Mouse (Mus musculus) neural tube, embryonic 12.5 days (tissue): ENCODE data around the gene Btbd9. TPM values are rescaled to one million over a fixed set of nuclear protein-coding genes. Genes with fewer than 3 reads are reported as not detected.

Experiments used
- ATAC-seq: fragments of 200-750 bp; cut with Nextera tagmentation; 2 replicates; pipeline ENCODE4 v1.8.0; 2017; ENCODE audit warnings: low read depth, mild to moderate bottlenecking, moderate TSS enrichment, moderate library complexity; ENCODE audit not compliant: low FRiP score
- H3K27ac ChIP-seq: fragments of 300-500 bp; sonication (generic); 2 replicates; pipeline ENCODE4 v1.5.1; 2016
- H3K27me3 ChIP-seq: fragments of 300-500 bp; sonication (generic); replicated peaks from 2 replicates; pipeline ENCODE4 v1.6.1; 2016; ENCODE audit warnings: mild to moderate bottlenecking
- H3K36me3 ChIP-seq: fragments of 300-500 bp; sonication (generic); 2 replicates; pipeline ENCODE4 v1.6.1; 2016; ENCODE audit warnings: mild to moderate bottlenecking
- H3K4me1 ChIP-seq: fragments of 300-500 bp; sonication (generic); 2 replicates; pipeline ENCODE4 v1.6.1; 2016
- H3K4me2 ChIP-seq: fragments of 300-500 bp; sonication (generic); replicated peaks from 2 replicates; pipeline ENCODE4 v1.6.1; 2016; ENCODE audit warnings: mild to moderate bottlenecking
- H3K4me3 ChIP-seq: fragments of 300-500 bp; sonication (generic); 2 replicates; pipeline ENCODE4 v1.5.1; 2016
- H3K9ac ChIP-seq: fragments of 300-500 bp; sonication (generic); 2 replicates; pipeline ENCODE4 v1.6.1; 2016; ENCODE audit warnings: mild to moderate bottlenecking
- H3K9me3 ChIP-seq: fragments of 300-500 bp; sonication (generic); 2 replicates; pipeline ENCODE4 v1.6.1; 2016; ENCODE audit warnings: mild to moderate bottlenecking
- WGBS: fragments of 180-500 bp; shearing (Covaris S2); methylation state at CpG from one replicate; pipeline ENCODE4 v1.1.7; 2016; 5-methylcytosine and 5-hydroxymethylcytosine counted together
- polyA plus RNA-seq: library from polyadenylated mRNA; unstranded; fragments of >200 nt; fragmentation: Nextera tagmentation; extraction: Ambion mirVana; gene quantifications from 2 replicates; pipeline ENCODE4 v1.2.1, GENCODE M21; 2016

Btbd9 gene
- polyA plus RNA-seq, 1 experiment from 2014 or later = 88.6 TPM

DNA sequence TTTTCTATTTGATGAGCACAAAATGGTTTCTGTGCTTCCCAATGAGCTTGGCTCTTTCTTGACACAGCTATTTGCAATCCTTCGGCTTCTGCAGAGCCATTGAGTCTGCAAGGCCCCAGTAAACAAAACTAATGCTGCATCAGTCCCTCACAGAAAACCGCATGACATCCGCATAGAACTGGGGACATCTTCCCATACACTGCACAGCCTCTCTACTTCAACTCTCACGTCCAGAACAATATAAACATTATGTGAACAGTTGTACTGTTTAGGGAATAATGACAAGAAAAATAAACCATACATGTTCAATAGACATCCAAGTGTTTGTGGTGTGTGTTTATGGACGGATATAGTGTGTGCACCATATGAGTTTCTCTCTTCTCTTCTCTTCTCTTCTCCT, 127.7 kb downstream of the Btbd9 start:
- 86% methylated on average over 5 of the region's 5 CpGs for WGBS
- Histone ChIP-seq H3K9me3 (no peaks in the 10 kb centered on the region), H3K27me3 (no peaks in the 10 kb centered on the region), H3K36me3 (no peaks in the 10 kb centered on the region), H3K4me2 (no peak overlapping the region), H3K4me1 (no peaks in the 10 kb centered on the region), H3K27ac (no peak overlapping the region), H3K4me3 (no peak overlapping the region), H3K9ac (no peak overlapping the region)
- ATAC-seq = no peak

DNA sequence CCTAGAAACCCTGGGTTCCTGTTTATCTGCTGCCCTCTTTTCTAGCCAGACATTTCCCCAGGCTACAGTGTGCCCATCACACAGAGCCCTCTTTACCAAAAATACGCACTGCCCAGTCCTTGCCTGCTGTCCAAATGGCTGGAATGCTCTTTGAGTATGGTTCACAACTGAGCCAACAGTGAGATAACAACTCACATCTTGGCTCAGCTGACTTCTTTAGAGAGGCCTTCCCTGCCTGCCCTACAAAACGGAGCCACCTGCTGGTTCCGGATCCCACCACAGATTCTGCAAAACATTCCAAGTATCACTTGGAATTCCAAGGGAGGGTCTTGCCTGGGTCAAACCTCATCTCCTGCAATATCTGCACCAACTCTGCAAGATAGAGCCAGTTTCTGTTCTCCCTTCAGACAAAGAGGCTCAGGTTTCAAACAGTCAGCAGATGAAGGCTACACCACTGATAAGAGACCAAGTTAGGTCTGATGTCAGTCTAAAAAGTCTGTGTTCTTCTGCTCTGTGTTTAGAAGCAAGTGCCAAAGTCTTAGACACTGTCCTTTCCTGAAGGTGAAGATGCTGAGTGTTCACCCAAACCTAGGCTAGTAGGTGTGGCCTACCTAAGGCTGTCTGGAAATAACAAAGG, 130.4 kb downstream of the Btbd9 start:
- H3K36me3 ChIP-seq = no peaks in the 10 kb centered on the region
- H3K4me2 ChIP-seq = no peak overlapping the region
- 92% methylated on average over 3 of the region's 3 CpGs for WGBS
- H3K4me3 ChIP-seq = no peak overlapping the region
- H3K27me3 ChIP-seq = no peaks in the 10 kb centered on the region
- no peaks in the 10 kb centered on the region for H3K9me3 ChIP-seq
- H3K27ac ChIP-seq = no peak overlapping the region
- ATAC-seq = no peak
- 0 out of 2 replicates have a peak, but pooled peaks cover 3% of the 10 kb centered on the region for H3K4me1 ChIP-seq
- no peak overlapping the region for H3K9ac ChIP-seq

GRCm38 (mm10) chr17:30439702-30440101, 136.6 kb downstream of the Btbd9 start:
- H3K4me1 ChIP-seq = 0 out of 2 replicates have a peak, but pooled peaks cover 3% of the 10 kb centered on the region
- no peak overlapping the region for H3K27ac ChIP-seq
- 81% methylated on average over 3 of the region's 3 CpGs for WGBS
- H3K27me3 ChIP-seq = no peaks in the 10 kb centered on the region
- ATAC-seq = no peak
- no peak overlapping the region for H3K4me2 ChIP-seq
- H3K9me3 ChIP-seq = no peaks in the 10 kb centered on the region
- H3K4me3 ChIP-seq = no peak overlapping the region
- H3K36me3 ChIP-seq = no peaks in the 10 kb centered on the region
- H3K9ac ChIP-seq = no peak overlapping the region

DNA sequence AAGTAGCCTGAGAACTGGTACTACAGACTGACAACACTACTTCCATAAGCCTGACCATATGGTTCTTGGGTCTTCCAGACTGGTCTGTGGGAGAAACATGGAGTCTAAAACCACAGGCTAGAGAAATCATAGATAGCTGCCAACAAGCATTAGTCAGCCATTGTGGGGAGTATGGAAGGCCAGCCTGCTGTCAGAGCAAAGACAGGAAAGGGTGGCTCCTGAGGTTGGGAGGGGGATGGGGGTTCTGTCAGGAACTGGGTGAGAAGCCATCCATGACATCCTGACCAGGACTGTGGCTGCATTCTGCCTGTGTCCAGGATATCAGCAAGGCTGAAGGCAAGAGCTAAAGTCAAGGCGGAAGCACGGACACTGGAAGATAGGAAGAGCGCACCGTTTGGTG, 137.5 kb downstream of the Btbd9 start:
- Histone ChIP-seq H3K36me3 (no peaks in the 10 kb centered on the region), H3K27me3 (no peaks in the 10 kb centered on the region), H3K9me3 (no peaks in the 10 kb centered on the region), H3K27ac (no peak overlapping the region), H3K4me3 (no peak overlapping the region), H3K9ac (no peak overlapping the region), H3K4me2 (no peak overlapping the region), H3K4me1 (0 out of 2 replicates have a peak, but pooled peaks cover 3% of the 10 kb centered on the region)
- 98% methylated on average over 4 of the region's 4 CpGs for WGBS
- no peak for ATAC-seq

DNA sequence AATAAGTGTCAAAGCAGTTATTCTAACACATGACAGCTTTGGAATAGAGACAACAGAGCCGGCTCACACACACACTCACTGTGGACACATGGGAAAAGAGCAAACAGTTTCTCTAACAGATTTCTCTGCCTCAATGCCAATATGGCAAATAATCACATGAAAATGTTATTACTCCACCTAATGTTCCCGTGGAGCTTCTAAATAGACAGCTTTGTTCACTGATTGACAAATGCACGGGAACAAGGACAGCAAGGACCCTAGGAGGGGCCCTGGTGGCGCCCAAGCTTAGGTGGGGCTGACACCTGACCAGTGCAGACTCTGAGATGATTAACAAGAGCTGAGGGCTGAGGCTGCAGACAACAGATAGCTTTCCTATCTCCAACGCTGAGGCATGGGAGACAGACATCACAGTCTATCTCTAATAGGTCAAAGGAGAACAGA, 140.2 kb downstream of the Btbd9 start:
- Histone ChIP-seq H3K9me3 (no peaks in the 10 kb centered on the region), H3K27me3 (no peaks in the 10 kb centered on the region), H3K4me1 (no peaks in the 10 kb centered on the region), H3K36me3 (no peaks in the 10 kb centered on the region), H3K4me2 (no peak overlapping the region), H3K9ac (no peak overlapping the region), H3K4me3 (no peak overlapping the region), H3K27ac (no peak overlapping the region)
- no peak for ATAC-seq
- 81% methylated on average over 5 of the region's 5 CpGs for WGBS

- no peak overlapping the region for H3K4me3 ChIP-seq
- no peaks in the 10 kb centered on the region for H3K27me3 ChIP-seq
- H3K4me1 ChIP-seq = no peaks in the 10 kb centered on the region
- H3K36me3 ChIP-seq = no peaks in the 10 kb centered on the region
- no peak overlapping the region for H3K4me2 ChIP-seq
- H3K27ac ChIP-seq = no peak overlapping the region
- ATAC-seq = no peak
- no peak overlapping the region for H3K9ac ChIP-seq
- 71% methylated on average over 7 of the region's 7 CpGs for WGBS
- H3K9me3 ChIP-seq = no peaks in the 10 kb centered on the region
These were observed 140.8 kb downstream of the Btbd9 start for GRCm38 (mm10) chr17:30435478-30435877.

DNA sequence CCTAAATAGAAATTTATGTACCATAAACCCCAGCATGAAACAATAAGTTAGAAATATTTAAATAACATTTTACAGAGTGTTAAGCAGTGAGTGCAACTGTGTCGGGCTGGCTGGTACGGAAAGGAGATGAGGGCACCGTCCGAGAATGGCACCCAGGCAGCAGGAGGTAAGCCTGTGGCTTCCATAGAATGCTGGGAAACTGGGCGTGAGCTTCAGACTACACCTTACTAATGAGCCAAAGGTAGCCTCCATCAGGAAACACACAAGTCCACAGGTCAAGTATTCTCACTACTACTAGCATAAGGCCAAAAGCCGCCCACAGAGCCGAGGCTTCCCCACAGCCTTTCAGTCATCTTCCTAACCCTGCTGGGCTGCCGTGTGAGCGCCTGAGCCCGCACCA, 144.2 kb downstream of the Btbd9 start:
- Histone ChIP-seq H3K9ac (no peak overlapping the region), H3K9me3 (no peaks in the 10 kb centered on the region), H3K27me3 (no peaks in the 10 kb centered on the region), H3K4me3 (no peak overlapping the region), H3K36me3 (no peaks in the 10 kb centered on the region), H3K4me2 (no peak overlapping the region), H3K27ac (no peak overlapping the region), H3K4me1 (no peaks in the 10 kb centered on the region)
- 88% methylated on average over 10 of the region's 10 CpGs for WGBS
- ATAC-seq = no peak

DNA sequence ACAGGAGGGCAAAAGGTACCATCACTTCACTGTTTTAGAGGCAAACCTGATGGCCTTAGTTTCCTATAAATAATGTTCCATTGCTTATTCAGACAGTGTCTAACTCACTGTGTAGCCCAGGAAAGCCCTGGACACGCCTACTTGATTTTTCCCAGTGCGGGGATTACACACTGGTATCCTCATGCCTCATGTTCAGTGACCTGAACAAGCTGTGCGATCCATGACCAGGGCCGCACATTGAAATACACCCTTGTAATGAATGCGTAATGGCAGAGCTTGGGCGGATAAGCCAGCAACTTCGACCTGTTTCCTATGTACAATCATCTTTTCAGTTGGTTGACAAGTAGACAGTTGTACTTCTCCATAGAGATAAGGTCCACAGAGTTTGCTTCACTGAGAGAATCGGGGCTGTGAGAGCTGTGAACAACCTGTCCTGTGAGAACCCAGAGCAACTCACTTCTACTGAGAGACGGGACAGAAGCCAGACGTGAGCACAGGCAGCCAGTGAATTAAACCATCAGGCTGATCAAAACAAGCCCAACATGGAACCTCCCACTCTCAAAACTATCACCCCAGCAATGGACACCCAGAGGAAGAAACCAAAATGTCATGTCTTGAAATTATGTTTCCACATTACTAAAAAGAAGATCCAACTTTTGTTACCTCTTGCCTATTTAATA, 145.2 kb downstream of the Btbd9 start:
- Histone ChIP-seq H3K9ac (no peak overlapping the region), H3K4me1 (no peaks in the 10 kb centered on the region), H3K27ac (no peak overlapping the region), H3K9me3 (no peaks in the 10 kb centered on the region), H3K36me3 (no peaks in the 10 kb centered on the region), H3K4me3 (no peak overlapping the region), H3K27me3 (no peaks in the 10 kb centered on the region), H3K4me2 (no peak overlapping the region)
- 83% methylated on average over 10 of the region's 10 CpGs for WGBS
- ATAC-seq = no peak

GRCm38 (mm10) chr17:30428661-30429060, 147.6 kb downstream of the Btbd9 start:
- H3K4me3 ChIP-seq = no peak overlapping the region
- no peaks in the 10 kb centered on the region for H3K9me3 ChIP-seq
- 95% methylated on average over 9 of the region's 9 CpGs for WGBS
- H3K9ac ChIP-seq = no peak overlapping the region
- no peak overlapping the region for H3K27ac ChIP-seq
- no peaks in the 10 kb centered on the region for H3K36me3 ChIP-seq
- H3K4me2 ChIP-seq = no peak overlapping the region
- no peaks in the 10 kb centered on the region for H3K27me3 ChIP-seq
- H3K4me1 ChIP-seq = no peaks in the 10 kb centered on the region
- ATAC-seq = no peak

GRCm38 (mm10) chr17:30423256-30423852, 152.9 kb downstream of the Btbd9 start:
- H3K27me3 ChIP-seq = no peaks in the 10 kb centered on the region
- no peaks in the 10 kb centered on the region for H3K9me3 ChIP-seq
- no peak overlapping the region for H3K4me2 ChIP-seq
- H3K27ac ChIP-seq = no peak overlapping the region
- no peak for ATAC-seq
- H3K36me3 ChIP-seq = no peaks in the 10 kb centered on the region
- H3K9ac ChIP-seq = no peak overlapping the region
- WGBS = 72% methylated on average over 4 of the region's 4 CpGs
- no peak overlapping the region for H3K4me3 ChIP-seq
- no peaks in the 10 kb centered on the region; the same call in 1 of the 2 replicates for H3K4me1 ChIP-seq

DNA sequence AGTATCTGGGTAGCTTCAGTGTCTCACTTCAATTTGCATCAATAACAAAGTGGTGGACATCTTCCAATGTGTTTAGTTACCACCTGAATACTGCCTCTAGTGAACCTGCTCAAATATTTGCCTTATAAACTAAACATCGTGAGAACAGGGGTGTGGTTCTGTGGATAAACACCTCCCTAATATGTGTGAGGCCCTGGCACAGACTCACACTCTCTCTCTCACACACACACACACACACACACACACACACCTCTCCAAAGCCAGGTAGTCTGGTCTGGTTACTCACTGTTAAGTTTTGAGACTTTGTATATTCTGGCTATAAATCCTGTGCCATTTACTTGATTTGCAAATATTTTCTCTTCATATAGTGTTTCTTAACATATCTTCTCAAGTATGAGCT, 154.0 kb downstream of the Btbd9 start:
- 93% methylated on average over 1 of the region's 1 CpGs for WGBS
- no peaks in the 10 kb centered on the region; the same call in 1 of the 2 replicates for H3K4me1 ChIP-seq
- H3K9ac ChIP-seq = no peak overlapping the region
- H3K4me3 ChIP-seq = no peak overlapping the region
- H3K36me3 ChIP-seq = no peaks in the 10 kb centered on the region
- no peak overlapping the region for H3K27ac ChIP-seq
- no peaks in the 10 kb centered on the region for H3K27me3 ChIP-seq
- H3K4me2 ChIP-seq = no peak overlapping the region
- no peak for ATAC-seq
- no peaks in the 10 kb centered on the region for H3K9me3 ChIP-seq

DNA sequence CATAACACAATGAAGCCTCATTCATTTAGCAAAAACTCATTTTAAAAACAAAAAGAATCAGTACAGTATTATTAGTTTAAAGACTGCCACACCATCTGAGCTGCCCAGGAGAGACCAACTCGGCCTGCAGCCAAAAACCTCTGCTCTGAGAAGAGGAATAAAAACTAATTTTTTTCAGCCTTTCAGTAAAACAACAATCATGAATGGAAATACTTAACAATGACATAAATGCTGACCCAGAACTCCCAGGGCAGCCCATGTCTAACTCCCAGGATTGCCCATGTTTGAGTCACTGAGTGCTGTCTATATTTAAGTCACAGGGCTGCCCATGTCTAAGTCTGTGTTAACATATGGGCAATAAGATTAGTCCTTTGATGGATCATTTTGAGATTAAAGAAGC, 155.0 kb downstream of the Btbd9 start:
- no peaks in the 10 kb centered on the region for H3K9me3 ChIP-seq
- no peak overlapping the region for H3K27ac ChIP-seq
- H3K27me3 ChIP-seq = no peaks in the 10 kb centered on the region
- no peak for ATAC-seq
- no peak overlapping the region for H3K9ac ChIP-seq
- no peaks in the 10 kb centered on the region; the same call in 1 of the 2 replicates for H3K4me1 ChIP-seq
- no peak overlapping the region for H3K4me2 ChIP-seq
- H3K4me3 ChIP-seq = no peak overlapping the region
- no peaks in the 10 kb centered on the region for H3K36me3 ChIP-seq
- 88% methylated on average over 1 of the region's 1 CpGs for WGBS
